Mouse (Mus musculus) thymus, adult 18-20 months (tissue): ENCODE measurements around the gene Hmgxb4.
"Not testable (repeated sequence)": the region's sequence is repeated elsewhere in the genome, so short reads cannot be mapped to it uniquely, and the experiment has no call there.

Source experiments
- DNase-seq, 2 experiments: peaks; one replicate each; pipeline ENCODE4 v3.0.0; 2022; ENCODE audit warnings: mixed read lengths in 2 of 2

Gene Hmgxb4

GRCm38 (mm10) chr8:74993081-74993474 lies at the start of gene Hmgxb4:
Hmgxb4 (plus strand) TSS chr8:74993356.
- DNase-seq = no peak

- DNase-seq = no peak
These were observed 43.7 kb upstream of the Hmgxb4 start for GRCm38 (mm10) chr8:74949445-74949844.

- DNase-seq = no peak
These were observed 29.2 kb upstream of the Hmgxb4 start for GRCm38 (mm10) chr8:74963983-74964382.

GRCm38 (mm10) chr8:74970286-74970685 lies 22.9 kb upstream of the Hmgxb4 start:
- DNase-seq = not testable (repeated sequence)

GRCm38 (mm10) chr8:74971636-74972035 lies 21.5 kb upstream of the Hmgxb4 start:
- DNase-seq = no peak

- DNase-seq = no peak
These were observed 20.8 kb upstream of the Hmgxb4 start for GRCm38 (mm10) chr8:74972322-74972883.

GRCm38 (mm10) chr8:74973121-74973869 lies 19.9 kb upstream of the Hmgxb4 start:
- no peak for DNase-seq

- DNase-seq = no peak
These were observed 19.3 kb upstream of the Hmgxb4 start for GRCm38 (mm10) chr8:74973904-74974303.

- DNase-seq = no peak
These were observed 15.7 kb upstream of the Hmgxb4 start for GRCm38 (mm10) chr8:74977427-74977826.

GRCm38 (mm10) chr8:74980060-74980710 lies 13.0 kb upstream of the Hmgxb4 start:
- DNase-seq = no peak

GRCm38 (mm10) chr8:74980711-74981062 lies 12.5 kb upstream of the Hmgxb4 start:
- peak; percentile 8 to 14 for DNase-seq

GRCm38 (mm10) chr8:74981809-74982208 lies 11.3 kb upstream of the Hmgxb4 start:
- DNase-seq = no peak

- no peak for DNase-seq
These were observed 5.7 kb upstream of the Hmgxb4 start for GRCm38 (mm10) chr8:74987436-74987835.

- DNase-seq = no peak
These were observed 3.1 kb upstream of the Hmgxb4 start for GRCm38 (mm10) chr8:74990021-74990420.

GRCm38 (mm10) chr8:74993475-74994451 lies 607 bp downstream of the Hmgxb4 start:
- peak; percentile 76 for DNase-seq

GRCm38 (mm10) chr8:74994540-74994939 lies 1.4 kb downstream of the Hmgxb4 start:
- DNase-seq = peak in 1 of 2 experiments; percentile 9

GRCm38 (mm10) chr8:75000431-75000830 lies 7.3 kb downstream of the Hmgxb4 start:
- DNase-seq = no peak

GRCm38 (mm10) chr8:75008826-75009225 lies 15.7 kb downstream of the Hmgxb4 start:
- no peak for DNase-seq

- DNase-seq = no peak
These were observed 20.4 kb downstream of the Hmgxb4 start for GRCm38 (mm10) chr8:75013557-75013956.

GRCm38 (mm10) chr8:75013964-75014363 lies 20.8 kb downstream of the Hmgxb4 start:
- no peak for DNase-seq

- DNase-seq = no peak
These were observed 22.8 kb downstream of the Hmgxb4 start for GRCm38 (mm10) chr8:75015981-75016380.

- DNase-seq = no peak
These were observed 23.3 kb downstream of the Hmgxb4 start for GRCm38 (mm10) chr8:75016422-75016821.
